Mouse (Mus musculus) heart, embryonic 16.5 days (tissue): ENCODE data around the gene Sun2. TPM values are rescaled to one million over a fixed set of nuclear protein-coding genes. Genes with fewer than 3 reads are reported as not detected.

Experiments used
- ATAC-seq: fragments of 200-750 bp; cut with Nextera tagmentation; replicated peaks from 2 replicates; pipeline ENCODE4 v1.8.0; 2017; ENCODE audit warnings: moderate number of reproducible peaks; ENCODE audit not compliant: insufficient read depth, low FRiP score; ENCODE audit errors: extremely low read depth
- H3K27ac ChIP-seq: fragments of 300-500 bp; sonication (generic); 2 replicates; pipeline ENCODE4 v1.5.1; 2014; ENCODE audit warnings: mild to moderate bottlenecking, low read length, control low read depth, moderate library complexity
- H3K27me3 ChIP-seq: fragments of 300-500 bp; sonication (generic); 2 replicates; pipeline ENCODE4 v1.6.1; 2014; ENCODE audit warnings: low read length, mixed read lengths; ENCODE audit not compliant: control insufficient read depth, insufficient read depth
- H3K36me3 ChIP-seq: fragments of 300-500 bp; sonication (generic); 2 replicates; pipeline ENCODE4 v1.6.1; 2014; ENCODE audit not compliant: control insufficient read depth, insufficient read depth
- H3K4me1 ChIP-seq: fragments of 300-500 bp; sonication (generic); 2 replicates; pipeline ENCODE4 v1.6.1; 2014; ENCODE audit warnings: low read length, mixed read lengths; ENCODE audit not compliant: control insufficient read depth, insufficient read depth
- H3K4me2 ChIP-seq: fragments of 300-500 bp; sonication (generic); 2 replicates; pipeline ENCODE4 v1.6.1; 2014; ENCODE audit warnings: low read depth, mild to moderate bottlenecking, control low read depth, low read length
- H3K4me3 ChIP-seq: fragments of 300-500 bp; sonication (generic); 2 replicates; pipeline ENCODE4 v1.5.1; 2014; ENCODE audit warnings: mild to moderate bottlenecking, control low read depth, low read length
- H3K9ac ChIP-seq: fragments of 300-500 bp; sonication (generic); 2 replicates; pipeline ENCODE4 v1.6.1; 2014; ENCODE audit warnings: low read length, control low read depth
- H3K9me3 ChIP-seq: fragments of 300-500 bp; sonication (generic); replicated peaks from 2 replicates; pipeline ENCODE4 v1.6.1; 2016; ENCODE audit warnings: low read length; ENCODE audit not compliant: control insufficient read depth
- WGBS: fragments of 180-500 bp; shearing (Covaris S2); extraction: QIAGEN DNeasy Blood & Tissue Kit; methylation state at CpG from one replicate; pipeline ENCODE4 v1.1.7; 2014; 5-methylcytosine and 5-hydroxymethylcytosine counted together
- polyA plus RNA-seq: library from polyadenylated mRNA; unstranded; fragments of >200 nt; fragmentation: Nextera tagmentation; extraction: Ambion mirVana; gene quantifications from 2 replicates; pipeline ENCODE4 v1.2.1, GENCODE M21; 2015

Sun2 gene
- polyA plus RNA-seq, 1 experiment from 2014 or later = 7.9 TPM

- Histone ChIP-seq H3K27me3 (no peaks in the 10 kb centered on the region), H3K4me2 (peak overlapping the region; percentile 83), H3K36me3 (peaks cover 25% of the 10 kb centered on the region), H3K9me3 (no peaks in the 10 kb centered on the region), H3K4me1 (peaks cover 37% of the 10 kb centered on the region), H3K27ac (peak overlapping the region; percentile 90), H3K4me3 (peak overlapping the region; percentile 69), H3K9ac (peak overlapping the region; percentile 82)
- no peak for ATAC-seq
- 47% methylated on average over 3 of the region's 3 CpGs for WGBS
These were observed 1.6 kb downstream of the Sun2 start for GRCm38 (mm10) chr15:79740739-79741138.

DNA sequence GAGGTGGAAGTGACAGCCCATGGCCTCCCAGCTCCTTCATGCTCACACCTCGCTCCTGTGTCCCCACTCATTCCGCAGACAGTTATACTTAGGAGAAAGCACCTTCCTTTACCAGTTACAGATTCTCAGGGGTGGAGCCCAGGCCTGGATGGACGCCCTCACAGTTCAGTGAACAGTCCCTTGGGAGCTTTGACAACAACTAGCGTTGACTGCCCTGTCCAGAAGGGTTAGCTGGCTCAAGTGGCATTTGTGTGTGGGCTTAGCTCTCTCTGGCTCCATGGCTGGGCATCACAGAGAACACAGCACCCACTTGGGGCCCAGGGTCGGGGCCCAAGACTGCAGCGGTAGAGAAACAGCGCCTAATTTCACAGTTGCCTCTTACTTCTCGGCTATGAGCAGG lies 8.0 kb downstream of the Sun2 start:
- ATAC-seq = no peak
- Histone ChIP-seq H3K36me3 (peaks cover 68% of the 10 kb centered on the region), H3K9ac (peak overlapping the region; percentile 66), H3K4me2 (no peak overlapping the region), H3K9me3 (no peaks in the 10 kb centered on the region), H3K27me3 (no peaks in the 10 kb centered on the region), H3K27ac (peak overlapping the region; percentile 99), H3K4me3 (no peak overlapping the region), H3K4me1 (peaks cover 27% of the 10 kb centered on the region)
- 75% methylated on average over 8 of the region's 8 CpGs for WGBS

DNA sequence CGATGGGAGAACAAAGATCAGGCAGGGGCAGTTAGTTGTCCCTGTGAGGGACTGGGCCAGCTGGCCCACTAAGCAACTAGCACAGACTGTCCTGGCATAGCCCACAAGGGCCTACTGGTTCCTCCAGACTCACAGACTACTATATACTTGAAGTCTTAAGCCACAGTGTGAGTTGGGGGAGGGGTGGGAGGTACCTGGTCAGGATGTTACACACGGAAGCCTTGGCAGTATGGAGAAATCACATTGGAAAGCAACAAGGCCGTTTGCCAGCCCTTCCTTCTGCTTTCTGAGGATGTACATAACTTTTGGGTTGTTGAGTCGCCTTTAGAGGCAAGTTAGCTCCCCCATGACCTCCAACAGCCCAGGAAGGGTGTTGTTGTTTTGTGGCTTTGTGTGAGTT lies 8.7 kb downstream of the Sun2 start:
- Histone ChIP-seq H3K36me3 (peaks cover 71% of the 10 kb centered on the region), H3K4me2 (no peak overlapping the region), H3K27me3 (no peaks in the 10 kb centered on the region), H3K9ac (no peak overlapping the region), H3K27ac (peak overlapping the region; percentile 99), H3K4me1 (peaks cover 21% of the 10 kb centered on the region), H3K4me3 (no peak overlapping the region), H3K9me3 (no peaks in the 10 kb centered on the region)
- 74% methylated on average over 4 of the region's 4 CpGs for WGBS
- no peak for ATAC-seq

GRCm38 (mm10) chr15:79733192-79733591 lies 9.1 kb downstream of the Sun2 start:
- H3K27me3 ChIP-seq = no peaks in the 10 kb centered on the region
- H3K4me2 ChIP-seq = no peak overlapping the region
- H3K4me3 ChIP-seq = no peak overlapping the region
- no peak overlapping the region for H3K9ac ChIP-seq
- no peak for ATAC-seq
- peaks cover 71% of the 10 kb centered on the region for H3K36me3 ChIP-seq
- no peaks in the 10 kb centered on the region for H3K9me3 ChIP-seq
- peaks cover 21% of the 10 kb centered on the region for H3K4me1 ChIP-seq
- H3K27ac ChIP-seq = no peak overlapping the region
- 93% methylated on average over 8 of the region's 8 CpGs for WGBS

- H3K36me3 ChIP-seq = peaks cover 74% of the 10 kb centered on the region
These were observed 10.8 kb downstream of the Sun2 start for GRCm38 (mm10) chr15:79731554-79731953.

DNA sequence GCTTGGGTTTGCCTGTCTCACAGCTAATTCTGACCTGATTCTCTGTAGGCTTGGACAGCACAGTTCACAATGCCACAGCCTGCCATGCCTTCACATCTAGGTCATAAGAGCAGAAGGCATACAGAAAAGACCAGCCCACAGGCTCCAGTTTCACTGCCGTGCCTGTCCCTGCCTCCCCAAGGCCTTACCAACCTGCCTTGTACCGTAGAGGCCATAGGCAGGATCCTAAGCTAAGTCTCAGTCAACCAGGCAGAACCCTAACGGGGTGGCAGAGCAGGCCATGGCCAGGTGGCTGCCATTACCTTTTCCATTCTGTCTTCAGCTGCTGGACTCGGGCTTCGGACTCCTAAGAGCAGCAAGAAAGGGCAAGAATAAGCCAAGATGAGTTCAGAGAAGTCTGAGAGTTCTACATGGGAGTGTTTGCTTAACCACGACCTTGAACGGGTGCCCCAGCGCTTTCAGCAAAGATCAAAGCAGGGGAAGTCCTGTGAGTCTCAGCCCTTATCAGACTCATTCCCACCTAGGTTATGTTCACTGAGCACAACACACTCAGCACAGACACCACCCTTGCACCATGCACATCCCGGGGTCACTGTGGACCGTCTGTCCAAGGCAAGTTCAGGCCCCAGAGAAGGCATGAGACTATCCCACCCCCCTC lies 13.5 kb downstream of the Sun2 start:
- no peak overlapping the region for H3K4me2 ChIP-seq
- no peaks in the 10 kb centered on the region for H3K9me3 ChIP-seq
- H3K27ac ChIP-seq = no peak overlapping the region
- 72% methylated on average over 10 of the region's 10 CpGs for WGBS
- peaks cover 2% of the 10 kb centered on the region; the same call in 1 of the 2 replicates for H3K4me1 ChIP-seq
- ATAC-seq = no peak
- H3K9ac ChIP-seq = no peak overlapping the region
- H3K36me3 ChIP-seq = peaks cover 80% of the 10 kb centered on the region
- H3K4me3 ChIP-seq = no peak overlapping the region
- H3K27me3 ChIP-seq = no peaks in the 10 kb centered on the region

More at GRCm38 (mm10) chr15:79731554-79731953, 10.8 kb downstream of the Sun2 start:
- Histone ChIP-seq H3K4me2 (no peak overlapping the region), H3K9ac (no peak overlapping the region), H3K4me3 (no peak overlapping the region), H3K27me3 (no peaks in the 10 kb centered on the region), H3K4me1 (peaks cover 21% of the 10 kb centered on the region), H3K9me3 (no peaks in the 10 kb centered on the region), H3K27ac (no peak overlapping the region)
- ATAC-seq = no peak
- WGBS = 88% methylated on average over 7 of the region's 7 CpGs

GRCm38 (mm10) chr15:79728311-79728710 lies 14.0 kb downstream of the Sun2 start:
- H3K4me3 ChIP-seq = no peak overlapping the region
- H3K9ac ChIP-seq = no peak overlapping the region
- H3K4me2 ChIP-seq = no peak overlapping the region
- H3K4me1 ChIP-seq = no peaks in the 10 kb centered on the region
- no peak overlapping the region for H3K27ac ChIP-seq
- H3K27me3 ChIP-seq = no peaks in the 10 kb centered on the region
- ATAC-seq = no peak
- peaks cover 75% of the 10 kb centered on the region for H3K36me3 ChIP-seq
- H3K9me3 ChIP-seq = no peaks in the 10 kb centered on the region
- 78% methylated on average over 5 of the region's 5 CpGs for WGBS

DNA sequence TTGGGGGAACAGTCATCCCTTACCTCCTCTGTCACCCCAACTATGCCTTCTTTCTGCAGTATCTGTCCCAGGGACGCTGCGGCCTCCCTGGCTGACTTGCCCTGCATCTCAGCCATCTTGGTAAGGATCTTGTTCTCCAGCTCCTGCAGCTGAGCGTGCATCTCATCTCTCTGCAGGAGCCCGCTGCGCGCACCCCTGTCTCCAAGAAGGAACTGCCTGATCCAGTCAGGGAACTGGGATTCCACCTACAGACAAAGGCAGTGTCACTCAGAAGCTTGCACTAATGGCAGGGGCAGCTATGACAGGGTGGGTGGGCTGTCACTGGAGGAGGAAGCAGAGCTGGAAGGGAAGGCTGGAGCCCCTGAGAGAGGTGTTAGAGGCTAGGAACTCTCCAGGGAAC lies 14.5 kb downstream of the Sun2 start:
- Histone ChIP-seq H3K27ac (no peak overlapping the region), H3K4me3 (no peak overlapping the region), H3K4me1 (no peaks in the 10 kb centered on the region), H3K36me3 (peaks cover 70% of the 10 kb centered on the region), H3K4me2 (no peak overlapping the region), H3K9me3 (no peaks in the 10 kb centered on the region), H3K27me3 (no peaks in the 10 kb centered on the region), H3K9ac (no peak overlapping the region)
- ATAC-seq = no peak
- 94% methylated on average over 6 of the region's 6 CpGs for WGBS

- H3K9me3 ChIP-seq = no peaks in the 10 kb centered on the region
- WGBS = 81% methylated on average over 11 of the region's 11 CpGs
- no peak overlapping the region for H3K4me3 ChIP-seq
- H3K36me3 ChIP-seq = peaks cover 56% of the 10 kb centered on the region
- no peak overlapping the region for H3K9ac ChIP-seq
- no peak for ATAC-seq
- H3K27ac ChIP-seq = no peak overlapping the region
- no peaks in the 10 kb centered on the region for H3K27me3 ChIP-seq
- no peaks in the 10 kb centered on the region for H3K4me1 ChIP-seq
- H3K4me2 ChIP-seq = no peak overlapping the region
These were observed 17.0 kb downstream of the Sun2 start for GRCm38 (mm10) chr15:79725190-79725789.
